Mouse (Mus musculus): ENCODE measurements around the gene Serpina3c.

DNA sequence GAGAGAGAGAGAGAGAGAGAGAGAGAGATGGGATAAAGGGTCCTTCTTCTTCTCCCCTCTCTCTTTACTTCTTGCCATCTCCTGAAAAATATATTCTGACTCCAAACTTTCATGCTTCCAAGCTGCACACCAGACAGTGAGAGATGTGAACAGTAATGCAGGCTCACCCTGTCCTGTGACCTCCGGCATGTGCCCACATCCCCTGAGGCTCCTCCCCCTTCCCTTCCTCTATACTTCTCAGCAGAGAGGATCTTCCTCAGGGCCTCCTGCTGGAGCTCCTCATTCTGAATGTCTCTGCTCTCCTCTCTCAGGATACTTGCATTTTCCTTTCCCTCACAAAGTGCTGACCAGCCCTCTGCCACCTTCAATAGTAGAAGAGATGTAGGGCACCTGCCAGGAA lies 11.2 kb downstream of the Serpina3c start:
- TF ChIP-seq CTCF (IDR thresholded peaks at IDR 0.05; ENCODE audit: extremely low read depth, insufficient read depth, insufficient read length, insufficient replicate concordance) (no peak), POLR2A (IDR thresholded peaks at IDR 0.05; ENCODE audit: low read depth, low read length) (no peak)

All from spleen, adult 2 months (tissue).